Mouse (Mus musculus): ENCODE measurements at regions not wholly inside any gene's neighbourhood (a gene's known extent, or its start where the extent isn't known, plus 50 kb on each side); places are given as distances from the start of the nearest gene placed in this dataset.

DNA sequence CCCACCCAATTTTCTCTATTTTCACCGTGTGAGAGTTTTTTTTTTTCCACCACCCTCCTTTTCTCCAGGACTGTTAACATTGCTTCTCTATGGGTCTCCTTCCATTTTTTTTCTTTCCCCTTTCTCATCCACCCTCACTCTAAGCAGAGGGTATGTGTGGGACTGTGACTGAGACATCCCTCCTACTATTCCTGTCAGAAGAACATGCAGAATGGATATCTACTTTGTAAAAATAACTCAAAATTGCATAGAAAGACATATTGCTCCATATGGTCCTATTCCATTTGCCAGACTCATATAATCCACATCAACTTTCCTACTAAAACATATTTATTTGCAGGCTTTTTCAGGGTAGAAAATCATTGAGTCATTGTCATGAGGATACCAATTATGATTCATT, 135.3 kb upstream of the Pabpc4l start:
- no peaks in the 10 kb centered on the region for H3K36me3 ChIP-seq (ENCODE audit: control insufficient read depth, insufficient read depth, low read length, poor library complexity, severe bottlenecking)
- no peaks in the 10 kb centered on the region for H3K27me3 ChIP-seq (ENCODE audit: control insufficient read depth, insufficient read depth, low read length, poor library complexity, severe bottlenecking)
- 0 out of 2 replicates have a peak, but pooled peaks cover 3% of the 10 kb centered on the region for H3K9me3 ChIP-seq (replicated peaks; ENCODE audit: control insufficient read depth, insufficient read depth, low read length, poor library complexity, severe bottlenecking)
- H3K4me3 ChIP-seq (ENCODE audit: low read depth, low read length) = no peak overlapping the region
- H3K9ac ChIP-seq (ENCODE audit: low read depth, poor library complexity, severe bottlenecking) = no peak overlapping the region
- no peaks in the 10 kb centered on the region for H3K4me1 ChIP-seq (ENCODE audit: control insufficient read depth, insufficient read depth, low read length)
- TF ChIP-seq CTCF (IDR thresholded peaks at IDR 0.05; ENCODE audit: low read depth, low read length) (no peak), EP300 (IDR thresholded peaks at IDR 0.05; ENCODE audit: insufficient read depth, low read depth, low read length) (no peak), POLR2A (IDR thresholded peaks at IDR 0.05; ENCODE audit: insufficient read depth, low read length) (no peak)
- no peak overlapping the region for H3K27ac ChIP-seq (ENCODE audit: insufficient read depth, low read length)

DNA sequence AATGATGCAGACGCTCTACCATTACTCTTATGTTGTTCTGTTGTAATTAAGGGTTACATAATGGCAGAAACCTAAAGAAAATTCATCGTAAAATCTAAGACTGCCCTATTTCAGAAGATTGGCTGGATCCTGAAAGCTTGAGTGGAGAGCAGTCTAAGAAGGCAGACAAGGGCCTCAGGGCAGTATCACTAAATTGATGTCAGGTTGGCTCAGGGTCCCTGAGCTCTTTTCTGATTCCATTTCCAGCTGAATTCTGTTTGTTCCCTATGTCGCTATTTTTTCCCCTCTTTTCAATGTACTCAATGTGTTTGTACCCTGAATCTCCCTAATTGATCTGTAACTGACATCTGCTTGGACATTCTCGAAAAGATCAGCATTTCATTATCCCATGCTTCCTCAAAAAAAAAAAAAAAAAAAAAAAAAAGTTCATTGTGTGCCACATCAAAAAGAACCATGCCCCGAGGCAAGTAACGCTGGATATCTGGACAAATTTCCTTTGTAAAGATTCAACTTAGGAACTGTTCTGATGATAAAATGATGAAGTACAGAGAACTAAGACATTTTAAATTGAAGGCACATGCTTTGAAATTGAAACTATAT, 118.7 kb upstream of the Pabpc4l start:
- TF ChIP-seq POLR2A (IDR thresholded peaks at IDR 0.05; ENCODE audit: insufficient read depth, low read length) (no peak), CTCF (IDR thresholded peaks at IDR 0.05; ENCODE audit: low read depth, low read length) (no peak), EP300 (IDR thresholded peaks at IDR 0.05; ENCODE audit: insufficient read depth, low read depth, low read length) (no peak)
- H3K4me3 ChIP-seq (ENCODE audit: low read depth, low read length) = no peak overlapping the region
- H3K27me3 ChIP-seq (ENCODE audit: control insufficient read depth, insufficient read depth, low read length, poor library complexity, severe bottlenecking) = no peaks in the 10 kb centered on the region
- no peak overlapping the region for H3K9ac ChIP-seq (ENCODE audit: low read depth, poor library complexity, severe bottlenecking)
- no peaks in the 10 kb centered on the region for H3K4me1 ChIP-seq (ENCODE audit: control insufficient read depth, insufficient read depth, low read length)
- no peak overlapping the region for H3K27ac ChIP-seq (ENCODE audit: insufficient read depth, low read length)
- H3K9me3 ChIP-seq (replicated peaks; ENCODE audit: control insufficient read depth, insufficient read depth, low read length, poor library complexity, severe bottlenecking) = no peaks in the 10 kb centered on the region
- H3K36me3 ChIP-seq (ENCODE audit: control insufficient read depth, insufficient read depth, low read length, poor library complexity, severe bottlenecking) = no peaks in the 10 kb centered on the region

DNA sequence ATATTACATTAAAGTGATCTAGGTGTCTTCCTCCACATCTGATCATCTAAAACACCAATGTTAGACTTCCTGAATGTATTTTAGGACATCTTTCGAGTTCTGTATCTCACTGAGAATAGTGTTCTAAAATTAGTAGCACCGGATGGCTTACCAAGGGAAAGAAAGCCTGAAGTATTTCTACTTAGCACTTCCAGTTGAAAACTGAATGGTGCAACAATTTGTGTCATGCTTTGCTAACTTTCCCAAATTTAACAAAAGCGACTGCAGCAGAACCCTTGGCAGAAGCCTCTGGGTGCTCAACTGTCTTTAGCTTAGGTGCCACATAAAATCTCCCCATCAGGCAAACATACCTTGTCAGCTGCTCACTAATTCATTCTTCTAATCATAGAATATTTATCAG, 105.6 kb upstream of the Pabpc4l start:
- H3K27me3 ChIP-seq (ENCODE audit: control insufficient read depth, insufficient read depth, low read length, poor library complexity, severe bottlenecking) = no peaks in the 10 kb centered on the region
- H3K9ac ChIP-seq (ENCODE audit: low read depth, poor library complexity, severe bottlenecking) = no peak overlapping the region
- H3K36me3 ChIP-seq (ENCODE audit: control insufficient read depth, insufficient read depth, low read length, poor library complexity, severe bottlenecking) = no peaks in the 10 kb centered on the region
- H3K9me3 ChIP-seq (replicated peaks; ENCODE audit: control insufficient read depth, insufficient read depth, low read length, poor library complexity, severe bottlenecking) = no peaks in the 10 kb centered on the region
- no peak overlapping the region for H3K4me3 ChIP-seq (ENCODE audit: low read depth, low read length)
- no peaks in the 10 kb centered on the region for H3K4me1 ChIP-seq (ENCODE audit: control insufficient read depth, insufficient read depth, low read length)
- no peak overlapping the region for H3K27ac ChIP-seq (ENCODE audit: insufficient read depth, low read length)
- TF ChIP-seq POLR2A (IDR thresholded peaks at IDR 0.05; ENCODE audit: insufficient read depth, low read length) = no peak
- TF ChIP-seq CTCF (IDR thresholded peaks at IDR 0.05; ENCODE audit: low read depth, low read length) = no peak
- TF ChIP-seq EP300 (IDR thresholded peaks at IDR 0.05; ENCODE audit: insufficient read depth, low read depth, low read length) = no peak

DNA sequence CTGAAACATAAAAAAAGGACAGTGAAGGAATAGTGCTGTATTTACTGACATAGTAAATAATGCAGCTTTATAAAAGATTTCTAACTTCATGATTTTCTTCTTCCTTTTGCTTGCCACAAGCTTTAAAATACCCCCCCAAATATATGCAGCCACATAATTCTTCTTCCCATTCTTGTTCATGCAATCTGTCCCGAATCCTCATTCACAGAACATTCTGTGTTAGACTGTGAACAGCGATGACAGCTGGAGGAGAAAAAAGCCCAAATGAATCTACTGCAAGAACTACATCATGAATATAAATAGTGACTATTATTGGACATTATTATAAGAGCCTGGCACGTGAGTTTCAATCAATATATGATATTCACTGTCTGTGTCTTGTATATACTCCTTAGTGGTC, 90.6 kb upstream of the Pabpc4l start:
- Histone ChIP-seq H3K9ac (ENCODE audit: low read depth, poor library complexity, severe bottlenecking) (no peak overlapping the region), H3K4me3 (ENCODE audit: low read depth, low read length) (no peak overlapping the region), H3K4me1 (ENCODE audit: control insufficient read depth, insufficient read depth, low read length) (no peaks in the 10 kb centered on the region), H3K27me3 (ENCODE audit: control insufficient read depth, insufficient read depth, low read length, poor library complexity, severe bottlenecking) (no peaks in the 10 kb centered on the region), H3K36me3 (ENCODE audit: control insufficient read depth, insufficient read depth, low read length, poor library complexity, severe bottlenecking) (no peaks in the 10 kb centered on the region), H3K9me3 (replicated peaks; ENCODE audit: control insufficient read depth, insufficient read depth, low read length, poor library complexity, severe bottlenecking) (no peaks in the 10 kb centered on the region), H3K27ac (ENCODE audit: insufficient read depth, low read length) (no peak overlapping the region)
- TF ChIP-seq CTCF (IDR thresholded peaks at IDR 0.05; ENCODE audit: low read depth, low read length) (no peak), EP300 (IDR thresholded peaks at IDR 0.05; ENCODE audit: insufficient read depth, low read depth, low read length) (no peak), POLR2A (IDR thresholded peaks at IDR 0.05; ENCODE audit: insufficient read depth, low read length) (no peak)

DNA sequence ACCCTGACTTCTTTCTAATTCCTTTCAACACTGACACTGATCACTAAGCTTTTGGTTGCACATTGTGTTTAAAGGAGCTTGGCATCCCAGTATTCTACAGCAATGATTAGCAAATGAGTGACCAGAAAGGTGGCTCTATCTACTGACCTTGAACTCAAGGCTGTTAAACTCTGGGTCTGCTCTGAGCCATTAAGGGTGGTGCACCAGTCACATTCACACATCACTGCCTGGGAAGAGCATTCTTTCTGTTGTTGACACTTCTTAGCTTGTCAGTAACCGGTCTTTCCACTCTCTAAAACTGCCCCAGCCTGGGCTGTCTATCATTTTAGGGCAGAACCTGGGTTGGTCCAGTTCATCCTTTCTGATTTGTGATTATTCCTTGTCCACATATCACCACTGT, 63.1 kb upstream of the Pabpc4l start:
- Histone ChIP-seq H3K36me3 (ENCODE audit: control insufficient read depth, insufficient read depth, low read length, poor library complexity, severe bottlenecking) (no peaks in the 10 kb centered on the region), H3K27me3 (ENCODE audit: control insufficient read depth, insufficient read depth, low read length, poor library complexity, severe bottlenecking) (no peaks in the 10 kb centered on the region), H3K4me1 (ENCODE audit: control insufficient read depth, insufficient read depth, low read length) (no peaks in the 10 kb centered on the region), H3K4me3 (ENCODE audit: low read depth, low read length) (no peak overlapping the region), H3K9me3 (replicated peaks; ENCODE audit: control insufficient read depth, insufficient read depth, low read length, poor library complexity, severe bottlenecking) (no peaks in the 10 kb centered on the region; the same call in 1 of the 2 replicates), H3K9ac (ENCODE audit: low read depth, poor library complexity, severe bottlenecking) (no peak overlapping the region), H3K27ac (ENCODE audit: insufficient read depth, low read length) (peak overlapping the region; percentile 21; the same call in 1 of the 2 replicates)
- TF ChIP-seq CTCF (IDR thresholded peaks at IDR 0.05; ENCODE audit: low read depth, low read length) (no peak), POLR2A (IDR thresholded peaks at IDR 0.05; ENCODE audit: insufficient read depth, low read length) (no peak), EP300 (IDR thresholded peaks at IDR 0.05; ENCODE audit: insufficient read depth, low read depth, low read length) (no peak)

DNA sequence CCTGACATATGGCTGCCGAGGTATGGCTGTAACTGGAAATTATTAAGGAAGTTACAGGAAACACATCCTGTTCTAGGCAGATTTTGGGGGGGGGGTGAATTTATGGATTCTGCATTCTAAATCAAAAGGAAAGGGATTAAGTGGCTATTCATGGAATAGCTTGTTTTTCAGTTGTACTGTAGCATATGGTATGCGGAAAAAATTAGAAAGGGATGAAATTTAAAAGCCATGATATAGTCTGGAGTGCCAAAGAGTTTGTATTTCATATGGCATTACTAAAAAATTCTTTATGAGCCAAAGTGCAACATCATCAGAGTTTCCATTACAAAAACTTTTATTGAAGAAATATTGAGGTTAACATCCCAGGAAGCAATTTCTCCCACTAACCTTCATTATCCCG, 55.7 kb upstream of the Pabpc4l start:
- Histone ChIP-seq H3K36me3 (ENCODE audit: control insufficient read depth, insufficient read depth, low read length, poor library complexity, severe bottlenecking) (no peaks in the 10 kb centered on the region), H3K9me3 (replicated peaks; ENCODE audit: control insufficient read depth, insufficient read depth, low read length, poor library complexity, severe bottlenecking) (peaks cover 4% of the 10 kb centered on the region; the same call in 1 of the 2 replicates), H3K27ac (ENCODE audit: insufficient read depth, low read length) (no peak overlapping the region), H3K9ac (ENCODE audit: low read depth, poor library complexity, severe bottlenecking) (no peak overlapping the region), H3K27me3 (ENCODE audit: control insufficient read depth, insufficient read depth, low read length, poor library complexity, severe bottlenecking) (no peaks in the 10 kb centered on the region), H3K4me1 (ENCODE audit: control insufficient read depth, insufficient read depth, low read length) (no peaks in the 10 kb centered on the region), H3K4me3 (ENCODE audit: low read depth, low read length) (no peak overlapping the region)
- TF ChIP-seq POLR2A (IDR thresholded peaks at IDR 0.05; ENCODE audit: insufficient read depth, low read length) (no peak), CTCF (IDR thresholded peaks at IDR 0.05; ENCODE audit: low read depth, low read length) (no peak), EP300 (IDR thresholded peaks at IDR 0.05; ENCODE audit: insufficient read depth, low read depth, low read length) (no peak)
